Mouse (Mus musculus) cerebellum, adult 9-11 months (tissue): ENCODE data around the gene Pnma5.
"Not testable (repeated sequence)": the region's sequence is repeated elsewhere in the genome, so short reads cannot be mapped to it uniquely, and the experiment has no call there.

Experiments used
- DNase-seq: peaks from one replicate; pipeline ENCODE4 v3.0.0; 2022

Gene Pnma5

DNA sequence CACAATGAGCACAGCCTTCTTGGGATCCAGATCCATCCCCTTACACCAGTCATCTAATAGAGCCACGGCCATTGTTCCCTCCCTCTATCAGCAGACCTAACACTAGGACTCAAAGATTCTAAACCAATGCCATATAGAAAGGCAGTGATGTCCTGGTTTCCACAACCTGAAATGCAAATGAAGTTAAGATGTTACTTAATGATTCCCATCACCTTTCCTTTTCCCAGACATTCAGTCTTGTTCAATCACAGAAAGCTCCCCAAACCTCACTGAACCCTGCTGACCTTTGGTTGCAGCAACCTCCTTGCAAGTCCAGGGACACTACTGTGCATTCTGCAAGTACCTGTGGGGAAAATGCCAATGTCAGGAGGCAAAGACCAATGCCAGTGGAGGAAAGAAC, at the start of gene Pnma5:
Gene Pnma5, minus strand, starts transcription at position 101 of the 400 bp plus-strand sequence.
- DNase-seq, result no peak

DNA sequence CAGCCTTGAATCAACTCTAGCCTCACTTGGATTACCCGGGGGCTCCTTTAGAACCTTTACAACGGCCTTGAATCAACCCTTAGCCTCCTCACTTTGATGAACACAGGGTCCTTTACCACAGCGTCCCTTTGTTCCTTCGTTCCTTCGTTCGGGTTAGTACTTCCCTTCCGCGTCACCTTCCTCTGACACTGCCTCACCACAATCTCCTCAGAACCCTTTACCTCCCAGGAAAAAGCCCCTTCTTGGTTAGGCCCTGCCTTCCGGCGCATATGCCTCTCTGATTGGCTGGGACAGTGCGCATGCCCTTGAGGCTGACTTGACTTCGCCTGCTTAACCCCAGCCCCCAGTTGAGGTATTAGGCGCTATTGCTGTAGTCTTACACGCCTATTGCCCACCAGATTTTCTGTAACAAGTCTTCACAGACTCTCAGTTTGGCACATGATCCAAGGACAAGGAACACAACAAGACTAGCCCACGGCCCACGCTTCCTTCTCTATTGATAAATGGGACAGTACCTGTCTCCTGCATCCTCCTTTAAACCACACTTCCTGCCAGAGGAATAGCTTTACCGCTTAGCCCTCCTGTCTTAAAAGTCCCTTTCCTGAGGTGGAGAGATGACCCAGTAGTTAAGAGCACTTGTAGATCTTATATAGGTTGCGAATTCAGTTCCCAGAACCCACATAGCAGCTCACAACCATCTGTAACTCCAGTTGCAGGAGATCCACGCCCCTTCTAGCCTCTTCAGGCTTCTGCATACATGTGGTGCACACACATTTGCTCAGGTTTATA, 45.6 kb upstream of the Pnma5 start, which contains the start of gene Xlr4a:
Gene Xlr4a, minus strand, starts transcription at position 212 of the 789 bp plus-strand sequence.
- DNase-seq, result not testable (repeated sequence)

- DNase-seq, result peak; percentile 52
Measured at GRCm38 (mm10) chrX:73066765-73067312, 29.9 kb upstream of the Pnma5 start.

GRCm38 (mm10) chrX:73064415-73064793, 27.5 kb upstream of the Pnma5 start, which contains the start of gene Pnma3:
Pnma3 (plus strand) TSS chrX:73064787.
- no peak for DNase-seq

GRCm38 (mm10) chrX:73063512-73064414, 26.9 kb upstream of the Pnma5 start:
- DNase-seq, result peak; percentile 55

- DNase-seq, result no peak
Measured at GRCm38 (mm10) chrX:73062323-73062722, 25.4 kb upstream of the Pnma5 start.

DNA sequence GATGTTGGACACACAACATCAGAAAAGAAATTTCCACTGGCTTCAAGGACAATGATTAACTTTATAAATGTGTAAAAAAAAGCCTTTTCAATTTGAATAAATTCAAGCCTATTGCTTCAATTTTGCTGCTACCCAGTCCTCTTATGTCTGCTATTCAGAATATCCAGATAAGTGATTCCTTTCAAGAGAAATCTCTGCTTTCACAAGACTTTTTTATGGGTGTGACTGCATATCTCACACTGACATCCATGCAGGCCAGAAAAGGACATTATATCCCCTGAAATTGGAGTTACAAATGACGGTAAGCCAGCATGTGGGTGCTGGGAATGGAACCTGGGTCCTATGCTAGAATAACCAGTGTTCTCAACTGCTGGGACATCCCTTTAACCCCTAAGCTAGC, 24.6 kb upstream of the Pnma5 start:
- DNase-seq, result no peak

DNA sequence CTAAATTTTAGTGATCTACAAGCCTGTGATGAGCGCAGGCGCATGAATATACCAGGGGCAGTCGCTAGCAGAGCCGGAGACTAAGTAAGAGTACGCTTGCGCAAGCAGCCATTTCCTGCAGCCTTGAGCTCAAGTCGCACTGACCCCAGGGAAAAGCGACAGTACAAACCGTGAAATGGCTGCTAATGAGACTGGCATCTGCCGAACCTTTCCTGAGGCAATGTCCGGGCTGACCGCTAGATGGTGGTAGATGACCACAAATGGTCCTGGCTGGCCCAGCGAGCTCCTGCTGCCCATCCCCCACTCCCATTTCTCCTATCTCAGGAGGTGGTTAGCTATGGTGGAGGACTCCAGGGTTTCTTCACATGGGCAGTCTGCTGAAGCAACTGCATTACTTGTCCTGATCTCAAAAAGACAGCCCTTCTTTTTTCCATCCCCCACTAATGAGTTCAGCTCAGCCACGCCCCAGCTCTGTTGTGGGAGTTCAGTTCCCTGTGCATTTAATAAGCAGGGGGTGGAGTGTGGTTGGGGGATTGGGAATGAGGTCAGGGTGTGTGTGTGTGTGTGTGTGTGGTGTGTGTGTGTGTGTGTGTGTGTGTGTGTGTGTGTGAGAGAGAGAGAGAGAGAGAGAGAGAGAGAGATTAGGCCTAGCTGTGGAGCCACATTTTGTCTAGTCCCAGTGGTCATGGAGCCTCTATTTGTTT, 17.1 kb upstream of the Pnma5 start:
- peak; percentile 92 for DNase-seq

- DNase-seq, result no peak
Measured at GRCm38 (mm10) chrX:73039666-73040065, 2.8 kb upstream of the Pnma5 start.

- DNase-seq, result no peak
Measured at GRCm38 (mm10) chrX:73038831-73039230, 1.9 kb upstream of the Pnma5 start.

- no peak for DNase-seq
Measured at GRCm38 (mm10) chrX:73012846-73013245, 24.1 kb downstream of the Pnma5 start.

- DNase-seq, result peak; percentile 96
Measured at GRCm38 (mm10) chrX:73007597-73008479, 29.1 kb downstream of the Pnma5 start.

GRCm38 (mm10) chrX:73005678-73006077, 31.2 kb downstream of the Pnma5 start:
- DNase-seq, result no peak

GRCm38 (mm10) chrX:73003110-73003509, 33.8 kb downstream of the Pnma5 start:
- no peak for DNase-seq

GRCm38 (mm10) chrX:72995542-72995941, 41.4 kb downstream of the Pnma5 start:
- DNase-seq, result no peak

DNA sequence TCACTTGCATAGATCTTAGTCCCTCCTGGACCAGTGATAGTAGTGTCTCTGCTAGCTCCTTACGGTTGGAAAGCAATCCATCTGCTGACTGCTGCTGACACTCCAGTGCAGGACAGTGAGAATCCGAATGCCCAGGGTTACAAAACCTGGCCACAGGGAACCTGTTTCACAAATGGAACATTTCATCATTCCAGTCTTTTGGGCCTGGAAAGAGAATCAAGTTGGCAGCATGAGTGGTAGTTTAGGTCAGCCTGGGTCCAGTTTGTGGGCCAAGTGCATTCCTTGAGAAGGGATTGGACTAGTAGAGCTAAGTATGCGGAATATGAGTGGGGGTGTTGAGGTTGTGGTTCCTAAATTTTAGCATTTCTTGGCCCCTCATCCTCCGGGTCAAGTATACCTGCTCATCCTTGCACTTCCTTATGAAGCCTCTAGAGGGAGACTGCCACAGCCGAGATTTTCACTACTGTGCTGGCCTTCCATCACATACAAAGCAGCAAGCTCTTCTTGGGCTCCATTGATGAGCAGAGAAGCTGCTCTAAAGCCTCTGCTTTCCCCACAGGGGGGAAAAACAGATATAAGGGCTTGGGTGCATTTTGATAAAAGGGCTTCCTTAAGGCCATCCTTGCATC, 44.5 kb downstream of the Pnma5 start:
- DNase-seq, result no peak

GRCm38 (mm10) chrX:72990581-72990980, 46.3 kb downstream of the Pnma5 start:
- no peak for DNase-seq

GRCm38 (mm10) chrX:72988431-72988830, 48.5 kb downstream of the Pnma5 start:
- DNase-seq, result no peak

- DNase-seq, result no peak
Measured at GRCm38 (mm10) chrX:72987520-72987905, 49.4 kb downstream of the Pnma5 start.

GRCm38 (mm10) chrX:72986841-72987519, 49.9 kb downstream of the Pnma5 start, which contains the start of gene Zfp185:
Zfp185 (plus strand) TSS chrX:72987339.
- no peak for DNase-seq

GRCm38 (mm10) chrX:72985607-72986006, 51.3 kb downstream of the Pnma5 start:
- DNase-seq, result no peak
